Mouse (Mus musculus) lung, embryonic 14.5 days (tissue): ENCODE measurements at regions not wholly inside any gene's neighbourhood (a gene's known extent, or its start where the extent isn't known, plus 50 kb on each side); places are given as distances from the start of the nearest gene placed in this dataset.

Experiments used
- ATAC-seq: fragments of 200-750 bp; cut with Nextera tagmentation; 2 replicates; pipeline ENCODE4 v1.8.0; 2017; ENCODE audit warnings: mild to moderate bottlenecking, moderate TSS enrichment, moderate library complexity; ENCODE audit not compliant: insufficient read depth
- DNase-seq: peaks from one replicate; pipeline ENCODE4 v3.0.0-alpha.2; 2015
- H3K27ac ChIP-seq: fragments of 300-500 bp; sonication (generic); 2 replicates; pipeline ENCODE4 v1.5.1; 2014; ENCODE audit warnings: low read depth, mild to moderate bottlenecking, moderate library complexity
- H3K27me3 ChIP-seq: fragments of 300-500 bp; sonication (generic); 2 replicates; pipeline ENCODE4 v1.6.1; 2014; ENCODE audit warnings: low read length, control low read depth; ENCODE audit not compliant: insufficient read depth
- H3K36me3 ChIP-seq: fragments of 300-500 bp; sonication (generic); 2 replicates; pipeline ENCODE4 v1.6.1; 2014; ENCODE audit warnings: control low read depth; ENCODE audit not compliant: insufficient read depth
- H3K4me1 ChIP-seq: fragments of 300-500 bp; sonication (generic); 2 replicates; pipeline ENCODE4 v1.6.1; 2014; ENCODE audit warnings: antibody characterized with exemption, control low read depth; ENCODE audit not compliant: insufficient read depth
- H3K4me2 ChIP-seq: fragments of 300-500 bp; sonication (generic); 2 replicates; pipeline ENCODE4 v1.6.1; 2014; ENCODE audit warnings: mild to moderate bottlenecking
- H3K4me3 ChIP-seq: fragments of 300-500 bp; sonication (generic); 2 replicates; pipeline ENCODE4 v1.5.1; 2014; ENCODE audit warnings: low read depth, low read length
- H3K9ac ChIP-seq: fragments of 300-500 bp; sonication (generic); 2 replicates; pipeline ENCODE4 v1.6.1; 2014
- H3K9me3 ChIP-seq: fragments of 300-500 bp; sonication (generic); 2 replicates; pipeline ENCODE4 v1.6.1; 2016; ENCODE audit warnings: low read depth, low read length, control low read depth
- CTCF ChIP-seq: IDR thresholded peaks from 2 replicates; pipeline ENCODE4 v1.5.1; 2016; ENCODE audit warnings: antibody characterized with exemption, low read depth
- WGBS: fragments of 180-500 bp; shearing (Covaris S2); extraction: QIAGEN DNeasy Blood & Tissue Kit; methylation state at CpG from one replicate; pipeline ENCODE4 v1.1.7; 2014; 5-methylcytosine and 5-hydroxymethylcytosine counted together

DNA sequence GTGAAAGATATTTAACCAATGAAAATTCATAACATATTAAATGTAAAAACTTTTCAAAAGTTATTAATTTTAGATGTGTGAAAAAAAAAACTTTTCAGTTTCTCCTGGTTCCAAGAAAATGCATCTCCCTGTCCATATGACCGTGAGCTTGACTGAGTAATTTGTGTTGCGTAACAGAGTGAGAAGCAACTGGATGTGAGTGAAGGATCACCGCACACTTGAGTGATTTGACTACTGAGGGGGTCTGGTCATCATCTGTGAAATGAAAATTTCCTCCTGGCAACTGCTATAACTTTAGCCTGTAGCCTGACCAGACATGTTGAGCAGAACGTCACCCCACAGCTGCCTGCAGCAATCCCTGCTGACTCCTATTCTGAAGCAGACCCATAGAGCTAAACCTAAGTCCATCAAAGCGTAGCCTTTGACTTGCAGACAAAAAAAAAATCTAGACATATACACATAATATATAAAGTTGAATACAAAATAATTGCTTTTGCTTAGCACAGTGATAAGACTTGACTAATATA, 461.2 kb downstream of the Brinp3 start:
- no peak overlapping the region for H3K27ac ChIP-seq
- DNase-seq (peak; percentile 78), ATAC-seq (peak; percentile 98)
- H3K36me3 ChIP-seq = no peaks in the 10 kb centered on the region
- H3K4me2 ChIP-seq = no peak overlapping the region
- no peaks in the 10 kb centered on the region for H3K9me3 ChIP-seq
- H3K27me3 ChIP-seq = no peaks in the 10 kb centered on the region
- H3K4me1 ChIP-seq = 0 out of 2 replicates have a peak, but pooled peaks cover 3% of the 10 kb centered on the region
- 49% methylated on average over 5 of the region's 5 CpGs for WGBS
- no peak for TF ChIP-seq CTCF
- no peak overlapping the region for H3K9ac ChIP-seq
- H3K4me3 ChIP-seq = no peak overlapping the region

GRCm38 (mm10) chr1:146956347-146956746, 461.8 kb downstream of the Brinp3 start:
- Histone ChIP-seq H3K9me3 (no peaks in the 10 kb centered on the region), H3K36me3 (no peaks in the 10 kb centered on the region), H3K4me2 (no peak overlapping the region), H3K4me1 (0 out of 2 replicates have a peak, but pooled peaks cover 3% of the 10 kb centered on the region), H3K9ac (no peak overlapping the region), H3K4me3 (no peak overlapping the region), H3K27ac (no peak overlapping the region), H3K27me3 (no peaks in the 10 kb centered on the region)
- no peak for TF ChIP-seq CTCF
- ATAC-seq (peak; percentile 68; the same call in 1 of the 2 replicates), DNase-seq (peak; percentile 39)

DNA sequence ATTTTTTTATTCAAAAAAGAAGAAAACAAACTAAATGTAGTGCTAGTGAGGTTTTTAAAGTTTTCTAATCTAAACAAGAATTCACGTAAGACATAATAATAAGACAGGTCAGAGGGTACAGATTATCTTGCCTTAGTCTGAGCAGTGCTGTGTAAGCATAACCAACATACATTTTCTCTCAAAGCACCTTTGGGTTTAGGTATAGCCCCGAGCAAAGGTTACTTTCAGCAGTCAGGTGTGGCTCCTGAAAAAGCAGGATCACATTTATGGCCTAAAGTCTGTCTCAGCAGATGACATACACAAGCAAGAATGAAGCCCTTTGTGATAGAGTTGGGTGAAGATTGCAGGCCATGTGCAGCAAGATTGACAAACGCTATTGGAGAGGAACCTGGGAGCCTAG, 465.9 kb downstream of the Brinp3 start:
- TF ChIP-seq CTCF = no peak
- DNase-seq = no peak
- Histone ChIP-seq H3K27ac (no peak overlapping the region), H3K27me3 (no peaks in the 10 kb centered on the region), H3K9ac (no peak overlapping the region), H3K4me1 (0 out of 2 replicates have a peak, but pooled peaks cover 3% of the 10 kb centered on the region), H3K36me3 (no peaks in the 10 kb centered on the region), H3K4me3 (no peak overlapping the region), H3K9me3 (no peaks in the 10 kb centered on the region), H3K4me2 (no peak overlapping the region)
- ATAC-seq = no peak
- WGBS = 80% methylated on average over 3 of the region's 3 CpGs

DNA sequence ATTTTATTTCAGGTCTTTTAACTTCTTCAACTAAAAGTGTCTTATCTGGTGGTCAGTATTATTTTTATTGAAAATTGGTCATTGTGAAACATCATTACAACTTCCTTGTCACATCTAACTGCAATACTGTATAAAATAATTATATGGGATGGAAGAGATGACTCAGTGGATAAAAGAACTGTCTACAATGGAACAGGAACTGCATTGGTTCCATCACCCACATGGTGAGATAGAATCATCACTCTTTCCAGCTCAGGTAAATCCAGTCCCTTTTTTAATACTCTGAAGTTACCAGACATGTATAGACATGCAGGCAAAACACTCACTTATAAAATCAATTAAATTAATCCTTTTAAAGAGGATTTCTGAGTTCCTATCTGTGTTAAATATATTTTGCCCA, 473.0 kb downstream of the Brinp3 start:
- H3K9ac ChIP-seq = no peak overlapping the region
- no peaks in the 10 kb centered on the region for H3K27me3 ChIP-seq
- no peak for TF ChIP-seq CTCF
- H3K36me3 ChIP-seq = no peaks in the 10 kb centered on the region
- no peaks in the 10 kb centered on the region for H3K4me1 ChIP-seq
- no peak overlapping the region for H3K4me2 ChIP-seq
- no peak overlapping the region for H3K27ac ChIP-seq
- H3K4me3 ChIP-seq = no peak overlapping the region
- ATAC-seq (no peak), DNase-seq (no peak)
- no peaks in the 10 kb centered on the region for H3K9me3 ChIP-seq

GRCm38 (mm10) chr1:146967993-146968392, 473.4 kb downstream of the Brinp3 start:
- ATAC-seq (no peak), DNase-seq (no peak)
- no peaks in the 10 kb centered on the region for H3K9me3 ChIP-seq
- 75% methylated on average over 2 of the region's 2 CpGs for WGBS
- H3K27ac ChIP-seq = no peak overlapping the region
- no peak overlapping the region for H3K4me2 ChIP-seq
- no peaks in the 10 kb centered on the region for H3K36me3 ChIP-seq
- no peaks in the 10 kb centered on the region for H3K4me1 ChIP-seq
- no peak overlapping the region for H3K9ac ChIP-seq
- no peak for TF ChIP-seq CTCF
- H3K4me3 ChIP-seq = no peak overlapping the region
- no peaks in the 10 kb centered on the region for H3K27me3 ChIP-seq

DNA sequence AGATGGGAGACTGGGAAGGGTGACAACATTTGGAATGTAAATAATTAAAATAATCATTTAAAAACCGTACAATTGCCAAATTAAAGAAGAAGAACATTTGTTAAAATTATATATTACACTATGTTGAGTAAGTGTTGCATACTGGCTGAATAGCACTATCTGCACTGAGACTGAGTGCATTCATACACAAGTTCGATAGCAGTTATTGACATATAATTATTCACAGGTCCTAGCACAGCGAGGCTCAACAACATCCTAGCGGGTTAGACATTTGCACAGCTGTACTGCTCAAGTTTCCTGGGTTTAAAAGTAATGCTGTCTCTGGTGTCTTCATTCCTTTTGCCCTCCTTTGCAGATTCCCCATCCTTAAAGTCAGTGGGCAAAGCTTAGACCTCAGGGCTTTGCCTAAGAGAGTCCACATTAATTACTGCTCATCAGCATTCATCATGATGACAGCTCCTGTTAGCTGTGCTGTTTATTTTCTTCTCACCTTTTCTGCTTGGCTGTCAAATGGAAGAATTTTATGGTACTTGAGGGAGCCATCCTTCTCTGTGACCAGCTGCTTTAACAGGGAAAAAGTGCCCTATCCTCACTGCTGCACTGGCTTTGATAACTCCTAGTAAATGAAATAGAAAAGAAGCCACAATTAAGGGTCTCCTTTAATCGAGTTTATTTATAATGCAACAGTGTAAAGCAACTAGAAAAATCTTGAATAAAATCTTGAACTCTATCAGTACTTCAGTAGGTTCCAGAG, 489.1 kb downstream of the Brinp3 start:
- DNase-seq (no peak), ATAC-seq (no peak)
- no peak for TF ChIP-seq CTCF
- Histone ChIP-seq H3K36me3 (no peaks in the 10 kb centered on the region), H3K27me3 (no peaks in the 10 kb centered on the region), H3K4me1 (no peaks in the 10 kb centered on the region), H3K9ac (no peak overlapping the region), H3K9me3 (no peaks in the 10 kb centered on the region), H3K4me3 (no peak overlapping the region), H3K4me2 (no peak overlapping the region), H3K27ac (no peak overlapping the region)
- 56% methylated on average over 5 of the region's 5 CpGs for WGBS

DNA sequence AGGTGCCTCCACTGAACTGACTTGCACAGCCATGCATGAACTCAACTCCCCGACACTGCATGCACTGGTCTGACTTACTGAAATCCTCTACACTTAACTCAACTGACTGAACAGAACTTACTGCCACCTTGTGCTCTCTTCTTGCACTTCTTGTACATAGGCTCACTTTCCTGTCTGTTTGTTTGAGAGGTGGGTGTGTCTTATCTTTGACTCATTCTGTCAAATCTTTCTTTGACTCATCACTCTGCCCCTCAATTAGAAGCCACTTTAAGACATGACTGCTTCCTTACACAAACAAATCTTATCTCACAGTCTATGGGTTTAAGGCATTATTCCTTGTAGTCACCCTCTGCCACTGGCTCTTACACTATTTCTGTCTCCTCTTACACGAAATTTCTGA, 505.5 kb downstream of the Brinp3 start:
- no peak overlapping the region for H3K9ac ChIP-seq
- H3K27me3 ChIP-seq = no peaks in the 10 kb centered on the region
- no peak for TF ChIP-seq CTCF
- H3K4me1 ChIP-seq = no peaks in the 10 kb centered on the region
- DNase-seq = no peak
- no peak overlapping the region for H3K4me3 ChIP-seq
- no peak for ATAC-seq
- no peak overlapping the region for H3K27ac ChIP-seq
- no peak overlapping the region for H3K4me2 ChIP-seq
- WGBS = 32% methylated on average over 2 of the region's 2 CpGs
- no peaks in the 10 kb centered on the region for H3K9me3 ChIP-seq
- H3K36me3 ChIP-seq = no peaks in the 10 kb centered on the region
